Mouse (Mus musculus): ENCODE data around the gene Olfr573-ps1. TPM values are rescaled to one million over a fixed set of nuclear protein-coding genes. Genes with fewer than 3 reads are reported as not detected.

The Olfr573-ps1 gene
- polyA plus RNA-seq, 1 experiment: not detected

- WGBS: 57% methylated on average over 5 of the region's 5 CpGs
- TF ChIP-seq POLR2A (IDR thresholded peaks at IDR 0.05; ENCODE audit: low read depth, low read length) (no peak), CTCF (conservative IDR thresholded peaks at IDR 0.05; ENCODE audit: insufficient read depth, insufficient read length, low read depth, low read length) (no peak)
- Histone ChIP-seq H3K36me3 (ENCODE audit: control insufficient read depth, insufficient read depth, low read length) (no peaks in the 10 kb centered on the region), H3K27ac (ENCODE audit: insufficient read depth, low read depth, low read length) (no peak overlapping the region), H3K4me3 (ENCODE audit: insufficient read depth, low read depth, low read length) (no peak overlapping the region), H3K4me1 (ENCODE audit: control insufficient read depth, insufficient read depth, low read length) (no peaks in the 10 kb centered on the region), H3K27me3 (replicated peaks; ENCODE audit: control insufficient read depth, insufficient read depth, low read length) (no peaks in the 10 kb centered on the region)
- no peak for DNase-seq
Measured at GRCm38 (mm10) chr7:102916405-102916804, 26.0 kb downstream of the Olfr573-ps1 start.

DNA sequence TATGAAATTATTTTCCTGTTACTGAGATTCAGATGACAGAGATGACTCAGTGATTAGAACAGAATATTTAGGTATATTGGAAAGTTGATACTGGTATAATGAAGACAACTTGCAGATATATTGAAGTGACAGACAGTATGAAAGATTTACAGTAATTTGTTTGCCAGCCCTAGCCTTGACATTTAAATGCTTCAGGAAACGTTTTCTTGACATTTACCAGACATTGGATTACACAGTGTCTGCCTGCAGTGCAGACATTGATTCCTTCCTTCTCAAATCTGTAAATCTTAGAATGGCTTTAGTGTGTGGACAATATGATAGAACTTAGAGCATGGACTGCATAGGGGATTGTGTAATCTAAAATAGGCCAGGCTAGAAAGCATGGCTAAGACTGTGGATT is 27.1 kb downstream of the Olfr573-ps1 start:
- no peaks in the 10 kb centered on the region for H3K36me3 ChIP-seq (ENCODE audit: control insufficient read depth, insufficient read depth, low read length)
- TF ChIP-seq CTCF (conservative IDR thresholded peaks at IDR 0.05; ENCODE audit: insufficient read depth, insufficient read length, low read depth, low read length) (no peak), POLR2A (IDR thresholded peaks at IDR 0.05; ENCODE audit: low read depth, low read length) (no peak)
- no peak overlapping the region for H3K4me3 ChIP-seq (ENCODE audit: insufficient read depth, low read depth, low read length)
- WGBS: 5% methylated on average over 1 of the region's 1 CpGs
- no peaks in the 10 kb centered on the region for H3K4me1 ChIP-seq (ENCODE audit: control insufficient read depth, insufficient read depth, low read length)
- DNase-seq: no peak
- no peak overlapping the region for H3K27ac ChIP-seq (ENCODE audit: insufficient read depth, low read depth, low read length)
- H3K27me3 ChIP-seq (replicated peaks; ENCODE audit: control insufficient read depth, insufficient read depth, low read length): no peaks in the 10 kb centered on the region

Other genes starting within 250 kb of the Olfr573-ps1 start
- gene Olfr557, start 246.7 kb downstream of the Olfr573-ps1 start, polyA plus RNA-seq (2012; rRNA removed): not detected in 2 replicates
- gene Olfr558, start 240.4 kb downstream of the Olfr573-ps1 start, polyA plus RNA-seq (2012; rRNA removed): 1.9 and 2.6 TPM in 2 replicates
- not detected in 2 replicates for gene Olfr33, start 223.5 kb downstream of the Olfr573-ps1 start, polyA plus RNA-seq (2012; rRNA removed)
- not detected in 2 replicates for gene Olfr559, start 215.1 kb downstream of the Olfr573-ps1 start, polyA plus RNA-seq (2012; rRNA removed)
- not detected in 2 replicates for gene Olfr560, start 183.2 kb downstream of the Olfr573-ps1 start, polyA plus RNA-seq (2012; rRNA removed)
- gene Olfr78, start 183.1 kb downstream of the Olfr573-ps1 start, polyA plus RNA-seq (2012; rRNA removed): 1.9 and 3.2 TPM in 2 replicates
- gene Olfr561, start 171.4 kb downstream of the Olfr573-ps1 start, polyA plus RNA-seq (2012; rRNA removed): not detected in 2 replicates
- not detected in 2 replicates for gene Olfr564, start 139.1 kb downstream of the Olfr573-ps1 start, polyA plus RNA-seq (2012; rRNA removed)
- not detected in 2 replicates for gene Olfr566, start 83.8 kb downstream of the Olfr573-ps1 start, polyA plus RNA-seq (2012; rRNA removed)
- gene Olfr568, start 65.5 kb downstream of the Olfr573-ps1 start, polyA plus RNA-seq (2012; rRNA removed): not detected in 2 replicates
- gene Olfr569, start 51.7 kb downstream of the Olfr573-ps1 start, polyA plus RNA-seq (2012; rRNA removed): not detected in 2 replicates
- gene Olfr570, start 48.0 kb downstream of the Olfr573-ps1 start, polyA plus RNA-seq (2012; rRNA removed): not detected in 2 replicates
- gene Olfr571, start 25.0 kb downstream of the Olfr573-ps1 start, polyA plus RNA-seq (2012; rRNA removed): not detected in 2 replicates
- gene Olfr572, start 18.2 kb downstream of the Olfr573-ps1 start, polyA plus RNA-seq (2012; rRNA removed): not detected in 2 replicates
- gene Olfr574, start 5.9 kb upstream of the Olfr573-ps1 start, polyA plus RNA-seq (2012; rRNA removed): not detected in 2 replicates
- gene Olfr575, start 16.2 kb upstream of the Olfr573-ps1 start, polyA plus RNA-seq (2012; rRNA removed): not detected in 2 replicates
- not detected in 2 replicates for gene Olfr576, start 20.1 kb upstream of the Olfr573-ps1 start, polyA plus RNA-seq (2012; rRNA removed)
- not detected in 2 replicates for gene Olfr577, start 33.4 kb upstream of the Olfr573-ps1 start, polyA plus RNA-seq (2012; rRNA removed)
- not detected in 2 replicates for gene Olfr578, start 46.7 kb upstream of the Olfr573-ps1 start, polyA plus RNA-seq (2012; rRNA removed)
- gene Olfr582, start 95.4 kb upstream of the Olfr573-ps1 start, polyA plus RNA-seq (2012; rRNA removed): not detected in 2 replicates
- not detected in 2 replicates for gene Olfr583, start 108.7 kb upstream of the Olfr573-ps1 start, polyA plus RNA-seq (2012; rRNA removed)
- gene Olfr584, start 139.3 kb upstream of the Olfr573-ps1 start, polyA plus RNA-seq (2012; rRNA removed): not detected in 2 replicates
- not detected in 2 replicates for gene Olfr585, start 155.1 kb upstream of the Olfr573-ps1 start, polyA plus RNA-seq (2012; rRNA removed)
- gene Olfr586, start 183.1 kb upstream of the Olfr573-ps1 start, polyA plus RNA-seq (2012; rRNA removed): not detected in 2 replicates
- gene Olfr588-ps1, start 198.3 kb upstream of the Olfr573-ps1 start, polyA plus RNA-seq (2012; rRNA removed): not detected in 2 replicates
- gene Olfr589, start 213.8 kb upstream of the Olfr573-ps1 start, polyA plus RNA-seq (2012; rRNA removed): not detected in 2 replicates
- not detected in 2 replicates for gene Olfr591, start 235.8 kb upstream of the Olfr573-ps1 start, polyA plus RNA-seq (2012; rRNA removed)
- gene Olfr592, start 242.2 kb upstream of the Olfr573-ps1 start, polyA plus RNA-seq (2012; rRNA removed): not detected in 2 replicates